ENCODE assay signal across 31 mouse cellular contexts in the genomic region with DNA sequence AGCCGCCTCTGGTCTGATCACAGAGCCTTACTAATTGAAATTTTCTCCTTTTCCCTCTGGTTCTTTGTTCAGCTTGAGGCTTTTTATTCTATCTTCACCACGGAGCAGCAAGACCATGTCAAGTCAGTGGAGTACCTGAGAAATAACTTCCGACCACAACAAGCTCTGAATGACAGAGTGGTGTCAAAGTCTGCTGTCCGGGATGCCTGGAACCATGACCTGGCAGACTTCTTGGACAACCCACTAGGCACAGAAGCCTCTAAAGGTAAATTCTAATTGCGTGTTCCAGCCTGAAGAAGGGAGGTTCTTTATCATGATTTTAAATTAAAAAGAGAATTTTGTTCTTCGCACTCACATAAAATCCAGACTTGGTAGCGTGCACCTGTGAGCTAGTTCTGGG.
"Had no signal": no experiment of that assay in that cellular context is flagged by ENCODE, and none has a peak within 500 bp of the region (broad histone marks: within the 10 kb centered on the region; RNA-seq: fewer than 3 reads in every experiment).

No protein-coding gene starts in this region.

- H3K36me3 ChIP-seq: heart, embryonic 10.5 days; heart, embryonic 15.5 days; hindbrain, embryonic 10.5 days; hindbrain, embryonic 15.5 days; intestine, embryonic 15.5 days had no signal

- H3K4me2 ChIP-seq: heart, embryonic 11.5 days; heart, embryonic 12.5 days; heart, embryonic 13.5 days; heart, embryonic 15.5 days; hindbrain, embryonic 12.5 days; hindbrain, embryonic 13.5 days; hindbrain, embryonic 14.5 days; hindbrain, embryonic 15.5 days; intestine, embryonic 15.5 days; kidney, embryonic 15.5 days had no signal

- H3K9ac ChIP-seq: heart, embryonic 12.5 days; heart, embryonic 13.5 days; heart, embryonic 15.5 days; hindbrain, embryonic 12.5 days; hindbrain, embryonic 13.5 days; hindbrain, embryonic 14.5 days; hindbrain, embryonic 15.5 days; intestine, embryonic 15.5 days; kidney, embryonic 15.5 days had no signal

- H3K27ac ChIP-seq: heart, embryonic 10.5 days; heart, embryonic 13.5 days; heart, embryonic 15.5 days; hindbrain, embryonic 10.5 days; hindbrain, embryonic 12.5 days; hindbrain, embryonic 13.5 days; hindbrain, embryonic 14.5 days; hindbrain, embryonic 15.5 days; hindbrain, postnatal 0 days; intestine, embryonic 15.5 days; kidney, embryonic 15.5 days; kidney, postnatal 0 days; layer of hippocampus, adult 2 months; left cerebral cortex, adult 2 months had no signal

- ATAC-seq: hindbrain, embryonic 16.5 days; hindbrain, postnatal 0 days; inflammation-experienced regulatory T-cells, adult 6 months; intestine, embryonic 15.5 days; intestine, embryonic 16.5 days; intestine, postnatal 0 days had no signal

- H3K9me3 ChIP-seq: heart, embryonic 10.5 days; heart, embryonic 12.5 days; heart, embryonic 13.5 days; heart, embryonic 15.5 days; hindbrain, embryonic 10.5 days; hindbrain, embryonic 12.5 days; hindbrain, embryonic 13.5 days; hindbrain, embryonic 15.5 days; intestine, embryonic 15.5 days; kidney, embryonic 15.5 days had no signal

- H3K27me3 ChIP-seq: heart, embryonic 12.5 days; heart, embryonic 13.5 days; heart, embryonic 15.5 days; hindbrain, embryonic 12.5 days; hindbrain, embryonic 13.5 days; hindbrain, embryonic 15.5 days; intestine, embryonic 15.5 days; kidney, embryonic 15.5 days had no signal

- H3K4me1 ChIP-seq: heart, embryonic 15.5 days; hindbrain, embryonic 12.5 days; hindbrain, embryonic 13.5 days; hindbrain, embryonic 15.5 days; intestine, embryonic 15.5 days; kidney, embryonic 15.5 days had no signal

- H3K4me3 ChIP-seq: heart, embryonic 10.5 days; heart, embryonic 12.5 days; heart, embryonic 13.5 days; heart, embryonic 15.5 days; hindbrain, embryonic 10.5 days; hindbrain, embryonic 12.5 days; hindbrain, embryonic 13.5 days; hindbrain, embryonic 15.5 days; intestine, embryonic 15.5 days; kidney, embryonic 15.5 days; layer of hippocampus, adult 2 months; left cerebral cortex, adult 2 months had no signal

- DNase-seq: heart, postnatal 10 days; heart, postnatal 14 days; heart, postnatal 36 days; heart, postnatal 4 days; kidney, adult 18-20 months; kidney, adult 8-10 months; kidney, postnatal 14 days; kidney, postnatal 25 days; kidney, postnatal 4 days; layer of hippocampus, adult 9-11 months; layer of hippocampus, postnatal 36 days had no signal
